Mouse (Mus musculus): ENCODE measurements at regions not wholly inside any gene's neighbourhood (a gene's known extent, or its start where the extent isn't known, plus 50 kb on each side); places are given as distances from the start of the nearest gene placed in this dataset.

DNA sequence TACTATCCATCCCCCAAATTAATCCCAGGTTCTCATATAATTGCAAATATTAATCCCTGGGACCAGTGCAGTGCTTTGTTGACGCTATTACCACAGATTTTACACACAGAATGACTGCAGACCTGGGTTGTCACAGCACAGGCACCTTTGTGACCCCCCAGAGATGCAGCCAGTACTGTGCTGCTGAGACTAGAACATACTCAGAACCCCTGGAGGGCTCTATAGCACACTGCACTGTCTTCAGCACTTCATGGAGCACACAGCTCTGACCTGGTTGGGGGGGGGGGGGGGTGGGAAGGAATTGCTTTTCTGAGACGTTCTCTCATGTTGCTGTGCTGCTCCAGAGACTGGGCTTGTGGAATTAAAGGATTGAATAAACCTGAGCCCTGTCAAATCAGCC is 154.9 kb upstream of the Gm34302 start:
- no peak for DNase-seq (ENCODE audit: low spot score)

DNA sequence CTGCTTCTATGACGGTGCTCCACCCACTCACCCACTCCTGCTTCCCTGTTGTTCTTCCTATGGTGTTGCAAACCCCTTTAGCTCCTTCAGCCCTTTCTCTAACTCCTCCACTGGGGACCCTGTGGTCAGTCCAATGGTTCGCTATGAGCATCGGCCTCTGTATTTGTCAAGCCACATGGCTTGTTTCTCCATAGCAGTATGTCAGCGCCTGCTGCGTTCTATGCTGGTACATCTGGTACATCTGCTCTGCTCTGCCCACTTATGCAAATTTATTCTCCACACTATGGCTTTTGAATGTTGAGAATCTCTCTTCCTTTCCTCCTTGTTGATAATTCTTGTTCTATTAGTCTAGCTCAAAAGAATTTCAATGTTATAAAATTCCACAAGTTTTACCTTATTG is 154.2 kb upstream of the Gm34302 start:
- no peak for DNase-seq (ENCODE audit: low spot score)

DNA sequence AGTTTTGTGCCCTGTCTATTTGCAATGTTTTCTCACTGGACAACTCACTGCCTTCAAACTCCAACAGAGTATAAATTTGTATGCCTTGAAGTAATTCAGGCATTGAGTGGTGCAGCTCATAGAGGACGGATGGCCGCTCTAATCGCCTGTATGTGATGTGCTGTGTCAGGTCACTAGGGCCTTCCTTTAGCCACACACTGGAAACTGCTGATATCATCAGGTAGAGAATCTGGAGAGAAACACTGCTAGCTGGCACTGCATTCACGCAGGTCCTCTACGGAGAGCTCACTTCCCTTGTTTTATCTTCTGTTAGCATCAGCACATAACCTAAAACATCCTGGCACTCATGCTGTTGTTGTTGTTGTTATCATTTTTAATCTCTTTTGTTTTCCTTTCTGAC is 144.0 kb upstream of the Gm34302 start:
- no peak for DNase-seq (ENCODE audit: low spot score)

- DNase-seq (ENCODE audit: low spot score): no peak
Measured at GRCm38 (mm10) chr3:63616127-63616526, 132.4 kb upstream of the Gm34302 start.

DNA sequence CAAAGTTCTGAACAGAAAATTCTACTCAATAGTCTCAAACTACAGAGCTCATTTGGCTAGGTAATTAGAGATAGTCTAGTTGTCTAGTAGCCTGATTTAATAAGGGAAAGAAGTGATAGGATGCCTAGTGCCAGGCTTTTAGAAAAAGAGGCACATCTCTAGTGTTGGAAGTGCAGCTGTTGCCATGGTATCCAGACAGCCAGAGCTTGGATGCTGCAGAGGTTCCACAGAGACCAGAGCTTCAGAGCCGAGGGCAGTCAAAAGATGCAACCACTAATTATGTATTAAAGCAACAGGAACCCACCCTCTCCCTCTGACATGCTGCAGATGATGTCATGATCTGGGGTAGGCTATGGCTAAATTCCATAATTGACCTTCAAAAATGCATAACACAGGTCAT is 130.0 kb upstream of the Gm34302 start:
- DNase-seq (ENCODE audit: low spot score): no peak

DNA sequence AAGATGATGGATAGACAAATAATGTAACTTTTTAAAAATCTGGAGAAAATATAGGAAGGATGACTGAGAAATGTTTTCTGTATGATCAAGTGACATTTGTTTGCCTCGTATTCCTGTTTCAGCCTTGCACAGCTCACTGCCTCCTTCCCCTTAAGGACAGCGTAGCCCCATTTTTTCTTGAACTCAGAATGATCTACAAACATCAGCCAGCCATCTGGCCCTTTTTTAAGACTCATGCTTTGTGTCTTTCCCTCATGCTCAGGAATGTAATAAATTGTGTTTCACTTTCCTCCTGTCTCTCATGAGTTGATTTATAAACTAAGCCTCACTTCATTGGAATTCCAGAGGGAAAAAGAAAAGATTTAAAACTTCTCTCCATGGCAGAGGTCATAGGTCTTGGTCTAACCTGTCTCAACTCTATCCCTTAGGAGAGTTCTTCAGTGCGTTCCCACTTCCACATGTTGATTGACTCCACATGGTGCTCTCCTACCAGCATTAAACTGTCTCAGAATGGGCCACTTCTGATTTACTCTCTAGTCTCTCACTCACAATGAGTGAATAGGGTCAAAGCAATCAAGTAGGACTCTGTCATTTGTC is 129.2 kb upstream of the Gm34302 start:
- no peak for DNase-seq (ENCODE audit: low spot score)

DNA sequence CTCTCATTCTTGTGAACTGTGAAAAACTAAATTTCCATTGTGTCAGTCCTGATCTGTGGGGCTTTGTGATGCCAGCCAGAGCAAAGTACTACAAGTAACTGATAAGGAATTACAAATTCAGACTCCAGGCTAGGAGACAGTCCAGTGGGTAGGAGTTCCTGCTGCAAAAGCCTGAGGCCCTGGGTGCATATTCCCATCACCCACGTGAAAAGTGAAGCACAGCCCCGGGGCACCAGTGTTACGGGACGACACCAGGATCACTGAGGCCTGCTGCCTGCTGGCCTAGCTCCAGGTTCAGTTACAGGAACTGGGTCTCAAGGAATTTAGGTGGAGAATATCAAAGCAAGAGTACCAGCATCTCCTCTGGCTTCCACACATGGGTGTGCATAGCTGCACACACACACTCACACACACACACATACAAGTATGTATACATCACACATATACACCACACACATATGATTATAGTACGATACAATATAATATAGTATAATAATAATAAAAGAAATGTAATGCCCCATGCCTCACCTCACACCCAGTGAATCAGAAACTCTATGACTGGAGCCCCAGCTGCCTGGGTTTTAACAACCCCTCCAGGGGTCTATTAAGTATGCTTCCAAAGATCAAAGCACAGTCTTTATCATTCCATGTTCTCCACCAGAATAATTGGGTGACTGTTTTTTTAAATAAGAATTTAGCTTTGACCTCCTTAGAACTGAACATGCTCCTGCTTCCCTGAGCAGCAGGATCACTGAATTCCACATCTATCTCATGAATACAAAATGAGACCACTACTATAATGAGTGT is 126.6 kb upstream of the Gm34302 start:
- DNase-seq (ENCODE audit: low spot score): no peak

GRCm38 (mm10) chr3:63609454-63610112 is 125.9 kb upstream of the Gm34302 start:
- DNase-seq (ENCODE audit: low spot score): no peak

DNA sequence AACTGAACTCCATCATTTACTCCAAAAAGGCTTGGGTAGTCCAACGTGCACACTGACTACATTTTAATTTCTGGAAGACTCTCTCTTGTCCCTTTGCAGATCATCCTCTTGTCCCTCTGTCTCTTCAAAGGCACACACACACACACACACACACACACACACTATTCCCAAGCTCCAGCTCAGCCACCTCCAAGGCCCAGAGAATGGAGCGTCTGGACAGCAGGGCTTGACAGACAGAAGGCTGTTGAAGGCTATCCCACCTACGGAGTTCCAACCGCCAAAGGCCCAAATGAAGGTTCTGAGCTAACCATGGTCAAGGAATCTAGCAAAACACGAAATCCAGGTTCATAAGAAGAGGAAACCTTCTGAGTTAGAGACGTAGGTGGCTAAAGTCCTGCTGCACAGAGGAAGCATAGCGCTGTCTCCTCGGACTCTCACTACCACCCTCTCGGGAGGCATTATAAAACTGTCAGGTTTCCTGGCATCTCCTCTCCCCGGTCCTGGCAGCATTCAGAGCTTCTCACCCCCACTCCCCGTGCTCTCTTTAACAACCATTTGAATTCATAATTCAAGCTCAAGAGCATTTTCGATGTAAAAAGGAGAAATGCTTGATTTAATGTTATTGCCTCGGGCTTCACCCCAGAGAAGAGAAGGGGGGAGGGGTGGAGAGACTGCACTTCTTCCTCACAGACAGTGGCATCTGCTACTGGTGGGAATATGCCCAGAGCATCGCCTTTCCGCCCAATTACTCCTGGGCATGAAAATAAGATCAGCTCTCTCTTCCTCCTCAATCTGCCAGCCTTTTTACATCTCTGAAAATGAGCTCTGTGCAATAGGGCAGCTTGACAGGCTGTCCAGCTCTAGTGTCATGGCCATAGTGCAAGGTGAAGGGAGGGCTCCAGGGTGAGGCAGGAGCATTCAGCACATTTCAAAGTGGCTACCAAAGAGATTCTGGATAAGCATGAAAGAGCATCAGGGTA is 99.3 kb upstream of the Gm34302 start:
- DNase-seq (ENCODE audit: low spot score): no peak

DNA sequence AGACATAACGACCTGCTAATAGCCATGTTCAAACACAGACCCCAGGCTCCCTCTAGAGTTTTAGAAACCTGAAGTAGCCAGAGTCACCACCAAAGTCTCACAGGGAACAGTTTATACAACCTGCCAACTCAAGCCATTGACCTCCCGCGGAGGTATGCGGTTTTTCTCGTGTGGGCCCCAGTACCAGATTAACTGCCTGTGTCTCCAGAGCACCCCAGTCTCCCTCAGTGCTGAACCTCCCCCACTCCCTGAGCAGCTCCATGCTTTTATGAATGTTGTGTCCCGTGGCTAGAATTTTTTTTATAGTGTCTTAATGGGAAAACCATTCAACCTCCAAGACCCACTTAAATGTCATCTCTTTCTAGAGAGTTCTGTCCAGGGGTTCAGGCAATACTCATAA is 98.5 kb upstream of the Gm34302 start:
- no peak for DNase-seq (ENCODE audit: low spot score)

DNA sequence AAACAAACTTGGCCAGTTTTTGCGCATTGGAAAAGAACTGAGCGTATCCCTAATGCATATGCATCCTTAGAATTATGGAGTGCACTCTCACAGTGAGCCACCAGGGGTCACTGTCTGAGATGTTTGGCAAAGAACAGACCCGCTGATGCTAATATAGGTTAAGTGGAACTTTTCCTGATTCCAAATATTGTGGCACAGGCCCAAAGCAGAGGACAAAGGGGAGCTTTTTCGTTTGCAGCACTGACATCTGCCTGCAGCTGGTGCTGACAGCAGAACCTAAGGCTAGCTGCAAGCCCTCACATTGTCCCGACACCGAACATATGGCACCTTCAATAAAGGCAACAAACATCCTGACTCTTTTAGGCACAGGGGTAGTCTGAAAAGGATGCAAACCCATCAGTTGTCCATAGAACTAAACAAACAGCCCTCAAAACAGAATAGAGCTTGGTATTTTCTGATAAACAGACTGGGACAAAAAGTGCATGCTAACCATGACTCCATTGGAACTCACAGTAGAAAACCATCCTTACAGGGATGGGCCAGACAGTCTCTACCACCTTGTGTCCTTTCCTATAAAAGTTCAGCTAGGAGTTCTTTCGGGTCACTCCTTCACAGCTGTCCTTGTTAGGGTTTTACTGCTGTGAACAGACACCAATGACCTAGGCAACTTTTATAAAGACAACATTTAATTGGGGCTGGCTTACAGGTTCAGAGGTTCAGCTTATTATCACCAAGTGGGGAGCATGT is 87.1 kb upstream of the Gm34302 start:
- DNase-seq (ENCODE audit: low spot score): peak; percentile 30

GRCm38 (mm10) chr3:63570082-63570481 is 86.4 kb upstream of the Gm34302 start:
- no peak for DNase-seq (ENCODE audit: low spot score)

GRCm38 (mm10) chr3:63569004-63569596 is 85.4 kb upstream of the Gm34302 start:
- DNase-seq (ENCODE audit: low spot score): no peak

DNA sequence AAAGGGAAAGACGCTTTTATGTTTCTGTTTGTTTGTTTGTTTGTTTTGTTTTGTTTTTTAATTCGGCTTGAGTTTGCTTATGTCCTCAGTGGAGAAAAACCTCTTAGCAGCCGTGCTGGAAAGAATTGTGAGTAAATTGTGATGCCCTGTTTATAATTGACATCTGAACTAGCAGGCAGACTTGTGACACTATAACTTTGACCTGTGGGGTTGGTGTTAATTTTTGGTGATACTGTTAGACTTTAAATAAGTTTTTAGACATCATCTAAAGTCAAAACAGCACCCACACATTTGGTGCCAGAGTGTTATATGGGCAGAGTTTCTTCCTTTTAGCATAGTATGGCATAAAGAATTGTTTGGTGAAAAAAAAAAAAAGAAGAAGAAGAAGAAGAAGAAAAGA is 84.0 kb upstream of the Gm34302 start:
- DNase-seq (ENCODE audit: low spot score): no peak

- no peak for DNase-seq (ENCODE audit: low spot score)
Measured at GRCm38 (mm10) chr3:63563057-63563456, 79.4 kb upstream of the Gm34302 start.

DNA sequence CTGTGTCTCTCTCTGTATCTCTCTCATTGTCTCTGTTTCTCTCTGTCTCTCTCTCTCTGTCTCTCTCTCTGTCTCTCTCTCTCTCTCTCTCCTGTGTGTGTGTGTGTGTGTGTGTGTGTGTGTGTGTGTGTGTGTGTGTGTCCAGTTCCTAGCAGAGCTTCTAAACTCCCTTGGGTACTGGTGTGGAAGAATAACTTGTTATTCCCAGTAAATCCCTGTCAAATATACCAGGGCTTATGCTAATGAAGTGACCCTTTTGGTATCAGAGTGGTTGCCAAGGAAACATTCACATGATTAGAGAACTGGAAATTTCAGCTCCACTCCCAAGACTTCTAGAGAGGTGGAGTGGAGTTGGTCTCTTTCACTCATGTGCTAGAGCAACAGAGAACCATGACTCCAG is 78.9 kb upstream of the Gm34302 start:
- DNase-seq (ENCODE audit: low spot score): no peak

- no peak for DNase-seq (ENCODE audit: low spot score)
Measured at GRCm38 (mm10) chr3:63560745-63561151, 77.1 kb upstream of the Gm34302 start.

DNA sequence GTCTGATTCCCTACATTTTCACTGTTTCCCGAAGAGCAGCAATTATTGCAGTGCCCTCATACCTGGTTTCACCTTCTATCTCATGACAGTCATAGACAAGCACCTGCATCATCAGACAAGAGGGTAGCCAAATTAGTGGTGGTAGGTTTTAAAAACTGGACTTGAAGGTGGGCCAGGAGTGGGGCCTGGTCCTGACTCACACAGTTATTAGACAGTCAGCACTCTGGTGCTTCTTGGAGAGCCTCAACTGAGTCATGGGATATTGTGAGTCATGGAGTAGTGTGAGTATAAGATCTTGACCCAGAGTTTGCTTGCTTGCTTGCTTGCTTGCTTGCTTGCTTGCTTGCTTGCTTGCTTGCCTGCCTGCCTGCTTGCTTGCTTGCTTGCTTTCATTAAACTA is 73.1 kb upstream of the Gm34302 start:
- DNase-seq (ENCODE audit: low spot score): no peak

DNA sequence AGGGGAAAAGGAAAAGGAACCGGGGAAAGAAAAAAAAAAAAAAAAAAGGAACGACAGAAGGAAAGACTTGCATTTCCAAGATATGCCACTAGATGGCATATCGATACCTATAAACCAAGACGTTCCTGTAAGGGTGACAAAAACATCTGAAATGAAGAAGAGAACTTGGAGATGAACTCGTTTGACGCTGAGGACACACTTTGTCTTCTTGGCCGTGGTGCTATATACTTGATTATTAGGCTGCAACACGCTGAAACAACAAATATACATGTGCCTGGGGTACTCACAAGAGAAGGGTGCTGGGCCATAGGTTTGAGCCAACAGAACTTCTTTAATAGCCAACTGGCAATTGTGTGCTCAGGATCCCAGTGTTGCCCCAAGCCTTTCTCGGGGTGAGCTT is 71.2 kb upstream of the Gm34302 start:
- peak; percentile 83 for DNase-seq (ENCODE audit: low spot score)

GRCm38 (mm10) chr3:63553426-63553825 is 69.7 kb upstream of the Gm34302 start:
- DNase-seq (ENCODE audit: low spot score): peak; percentile 14

DNA sequence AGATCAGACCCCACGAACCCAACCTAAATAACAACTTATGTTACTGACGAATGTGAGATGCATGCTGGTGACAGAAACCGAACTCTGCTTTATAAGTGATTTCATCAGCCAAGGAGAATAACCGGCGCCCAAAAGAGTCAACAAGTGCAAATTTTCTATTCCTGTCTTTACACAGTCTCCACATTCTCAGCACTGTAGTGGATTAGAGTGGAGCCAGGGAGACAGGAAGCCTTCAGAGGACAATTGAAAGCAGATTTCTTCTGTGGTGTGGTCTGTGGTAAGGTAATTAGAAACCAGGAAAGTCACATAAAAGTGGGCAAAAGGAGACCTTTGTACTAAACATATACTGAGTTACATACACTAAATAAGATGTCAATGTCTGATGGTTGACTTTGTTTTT is 68.0 kb upstream of the Gm34302 start:
- DNase-seq (ENCODE audit: low spot score): no peak

All from adipocyte (in vitro differentiated cells).